Mouse (Mus musculus) spleen, embryonic (tissue): ENCODE data around the gene E2f1.

Experiments
- CTCF ChIA-PET: fragments of 350-600 bp; sonication (Branson Sonifier 250); formaldehyde crosslinking; loops from one replicate; lab custom pipeline; 2022; lab: Charles Lee

Gene E2f1

GRCm38 (mm10) chr2:154583906-154584872, 14.5 kb upstream of the E2f1 start:
- CTCF ChIA-PET, result interaction anchor here (0.5 to 1.0 kb wide), 2 partner anchors 12 to 20 kb away, joined by 4 read pairs; no protein-coding TSS in a partner anchor

- CTCF ChIA-PET, result no interaction called here
Measured at GRCm38 (mm10) chr2:154581421-154581820, 11.7 kb upstream of the E2f1 start.

- CTCF ChIA-PET, result no interaction called here
Measured at GRCm38 (mm10) chr2:154580586-154580985, 10.9 kb upstream of the E2f1 start.

- CTCF ChIA-PET, result no interaction called here
Measured at GRCm38 (mm10) chr2:154577744-154578067, 8.0 kb upstream of the E2f1 start.

GRCm38 (mm10) chr2:154576876-154577743, 7.4 kb upstream of the E2f1 start:
- CTCF ChIA-PET, result no interaction called here

- CTCF ChIA-PET, result interaction anchor here (1.1 kb wide), 1 partner anchor 18 kb away, joined by 7 read pairs; no protein-coding TSS in a partner anchor
Measured at GRCm38 (mm10) chr2:154574271-154574670, 4.6 kb upstream of the E2f1 start.

GRCm38 (mm10) chr2:154572996-154573395, 3.3 kb upstream of the E2f1 start:
- CTCF ChIA-PET, result no interaction called here

GRCm38 (mm10) chr2:154571976-154572375, 2.3 kb upstream of the E2f1 start:
- CTCF ChIA-PET, result no interaction called here

- CTCF ChIA-PET, result no interaction called here
Measured at GRCm38 (mm10) chr2:154571266-154571665, 1.6 kb upstream of the E2f1 start.

- CTCF ChIA-PET, result no interaction called here
Measured at GRCm38 (mm10) chr2:154570666-154571065, 974 bp upstream of the E2f1 start.

GRCm38 (mm10) chr2:154569071-154569748, 482 bp downstream of the E2f1 start:
- CTCF ChIA-PET, result interaction anchor here (0.6 to 1.0 kb wide), 2 partner anchors 60 to 161 kb away, joined by 4 to 9 read pairs; partner anchors contain the start of gene Snta1

GRCm38 (mm10) chr2:154568329-154569070, 1.2 kb downstream of the E2f1 start:
- CTCF ChIA-PET, result interaction anchor here (0.6 to 1.0 kb wide), 2 partner anchors 59 to 161 kb away, joined by 4 to 9 read pairs; partner anchors contain the start of gene Snta1

GRCm38 (mm10) chr2:154567766-154568165, 1.9 kb downstream of the E2f1 start:
- CTCF ChIA-PET, result interaction anchor here (0.6 kb wide), 1 partner anchor 1434 kb away, joined by 6 read pairs; no protein-coding TSS in a partner anchor

- CTCF ChIA-PET, result interaction anchor here (0.5 to 1.6 kb wide), 2 partner anchors 46 to 218 kb away, joined by 3 read pairs; partner anchors contain the start of gene Zfp341
Measured at GRCm38 (mm10) chr2:154566641-154567040, 3.1 kb downstream of the E2f1 start.

GRCm38 (mm10) chr2:154565562-154565961, 4.1 kb downstream of the E2f1 start:
- CTCF ChIA-PET, result interaction anchor here (1.6 kb wide), 1 partner anchor 47 kb away, joined by 3 read pairs; the partner anchor contains the start of gene Zfp341

GRCm38 (mm10) chr2:154563612-154564170, 6.0 kb downstream of the E2f1 start:
- CTCF ChIA-PET, result interaction anchor here (0.8 kb wide), 1 partner anchor 21 kb away, joined by 4 read pairs; no protein-coding TSS in a partner anchor

- CTCF ChIA-PET, result no interaction called here
Measured at GRCm38 (mm10) chr2:154558264-154559039, 11.2 kb downstream of the E2f1 start, which contains the start of gene Necab3. Gene Necab3, minus strand, starts transcription at chr2:154558890.

- CTCF ChIA-PET, result no interaction called here
Measured at GRCm38 (mm10) chr2:154557184-154557832, 12.4 kb downstream of the E2f1 start.

GRCm38 (mm10) chr2:154555235-154555634, 14.5 kb downstream of the E2f1 start:
- CTCF ChIA-PET, result no interaction called here
